Mouse (Mus musculus) large intestine, adult 2 months (tissue): ENCODE measurements around the gene Meis1. TPM values are rescaled to one million over a fixed set of nuclear protein-coding genes. Genes with fewer than 3 reads are reported as not detected.

Source experiments
- DNase-seq: peaks from one replicate; pipeline ENCODE4 v3.0.0-alpha.2; 2012; ENCODE audit warnings: low read depth, low spot score
- WGBS: fragments of 180-500 bp; shearing (Covaris S2); methylation state at CpG from one replicate; pipeline ENCODE4 v1.1.7; 2018; 5-methylcytosine and 5-hydroxymethylcytosine counted together
- polyA plus RNA-seq: library from polyadenylated mRNA; depleted of rRNA; stranded (reverse); fragments of >200 nt; gene quantifications from 2 replicates; pipeline ENCODE4 v1.2.3, GENCODE M21; 2012

The Meis1 gene
- polyA plus RNA-seq, 1 experiment = 4.9 TPM

DNA sequence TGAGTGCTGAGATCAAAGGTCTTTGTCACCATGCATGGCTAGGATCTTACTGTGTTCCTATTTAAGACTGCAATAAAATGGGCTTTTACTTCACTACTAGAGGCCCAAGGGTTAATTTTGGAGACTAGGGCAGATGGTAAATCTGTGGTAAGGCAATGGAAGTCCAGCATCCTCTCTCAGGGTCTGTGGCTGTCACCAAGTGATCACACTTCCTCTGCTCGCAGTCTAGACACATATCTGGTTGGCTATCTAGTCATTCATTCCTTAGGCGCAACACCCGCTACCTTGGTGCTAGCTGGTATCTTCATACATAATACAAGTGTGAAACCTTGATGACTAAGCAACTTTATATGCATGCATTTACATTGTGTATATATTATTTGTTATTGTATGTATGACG, 22.0 kb downstream of the Meis1 start:
- WGBS = 86% methylated on average over 4 of the region's 4 CpGs
- DNase-seq = no peak

DNA sequence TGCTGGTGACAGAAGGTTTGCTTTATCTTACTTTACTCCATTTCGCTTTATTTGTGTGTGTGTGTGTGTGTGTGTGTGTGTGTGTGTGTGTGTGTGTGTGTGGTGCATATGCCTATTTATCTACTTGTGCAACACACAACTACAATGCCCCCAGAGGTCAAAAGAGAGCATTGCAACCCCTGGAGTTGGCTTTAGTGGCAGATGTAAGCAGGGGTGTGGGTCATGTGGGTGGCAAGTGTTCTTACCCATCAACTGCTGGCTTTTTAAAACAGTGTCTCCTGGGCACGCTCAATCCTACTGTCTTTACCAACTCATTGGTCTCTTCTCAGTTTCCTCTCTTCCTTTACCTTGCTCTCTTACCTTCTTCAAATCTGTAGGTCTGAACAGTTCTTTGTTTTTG, 22.5 kb downstream of the Meis1 start:
- DNase-seq = no peak

DNA sequence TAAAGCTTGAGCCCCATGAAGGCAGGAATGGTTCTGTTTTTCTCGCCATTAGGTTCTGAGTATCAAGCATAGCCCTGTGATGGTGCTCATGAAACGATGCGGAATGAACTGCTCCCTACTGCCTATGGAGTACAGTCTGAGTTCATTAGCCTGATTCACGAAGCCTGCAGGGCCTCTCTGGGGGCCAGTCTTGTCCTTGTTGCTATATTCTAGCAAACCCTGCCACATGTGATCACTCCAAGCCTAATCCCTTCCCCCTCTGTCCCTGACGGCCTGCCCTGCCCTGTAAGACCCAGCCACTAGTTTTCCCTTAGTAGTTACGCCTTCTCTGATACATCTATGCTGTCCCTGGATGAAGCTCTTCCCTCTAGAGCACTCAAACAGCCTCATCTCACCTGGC, 26.0 kb downstream of the Meis1 start:
- DNase-seq = no peak
- 79% methylated on average over 6 of the region's 6 CpGs for WGBS

More for the DNA sequence above, 22.5 kb downstream of the Meis1 start:
- 89% methylated on average over 2 of the region's 2 CpGs for WGBS

DNA sequence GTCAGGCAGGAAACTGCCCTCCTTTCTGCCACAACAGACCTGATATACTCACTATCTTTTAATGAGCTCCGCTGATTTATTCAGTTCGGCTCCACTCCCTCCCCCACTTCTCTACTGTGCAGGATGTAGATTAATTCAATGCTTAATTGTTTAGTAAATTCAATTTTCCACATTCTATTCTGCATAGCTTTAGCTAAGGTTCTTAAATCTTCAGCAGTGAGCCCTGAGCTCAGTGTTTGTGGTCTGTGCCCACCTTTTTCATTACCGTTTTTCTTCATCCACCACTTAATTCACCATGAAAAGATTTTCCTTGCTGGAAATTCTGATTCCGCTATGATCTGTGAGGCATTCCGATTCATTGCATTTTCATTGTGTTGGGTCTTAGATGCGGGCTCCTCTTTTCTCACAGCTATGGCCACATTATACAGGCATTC, 28.5 kb downstream of the Meis1 start:
- WGBS = 90% methylated on average over 6 of the region's 6 CpGs
- DNase-seq = no peak

DNA sequence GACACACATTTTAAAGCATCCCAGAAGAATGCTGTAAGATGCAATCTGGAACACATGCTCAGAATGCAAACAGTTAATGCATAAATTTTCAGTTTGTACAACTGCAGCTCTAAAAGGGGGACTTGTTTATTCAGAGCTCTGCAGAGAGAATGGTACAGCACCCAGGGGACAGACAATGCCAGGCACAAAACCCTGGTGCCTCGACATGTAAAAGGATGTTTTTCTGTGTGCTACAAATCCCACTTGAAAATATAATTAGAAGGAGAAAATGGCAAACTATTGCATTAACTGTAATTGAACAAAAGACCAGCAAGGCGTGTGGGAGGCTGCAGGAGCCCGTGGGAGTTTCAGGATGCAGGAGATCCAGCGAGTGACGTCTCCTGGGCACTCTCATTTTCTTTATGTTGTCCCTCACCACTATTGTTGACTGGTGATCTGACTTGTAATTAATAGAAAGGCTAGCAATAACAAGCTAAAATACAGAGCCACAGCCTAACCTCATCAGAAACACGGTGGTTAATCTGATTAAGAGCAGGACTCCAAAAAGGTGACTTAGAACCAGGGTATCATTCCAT, 29.0 kb downstream of the Meis1 start:
- WGBS = 73% methylated on average over 6 of the region's 6 CpGs
- no peak for DNase-seq

DNA sequence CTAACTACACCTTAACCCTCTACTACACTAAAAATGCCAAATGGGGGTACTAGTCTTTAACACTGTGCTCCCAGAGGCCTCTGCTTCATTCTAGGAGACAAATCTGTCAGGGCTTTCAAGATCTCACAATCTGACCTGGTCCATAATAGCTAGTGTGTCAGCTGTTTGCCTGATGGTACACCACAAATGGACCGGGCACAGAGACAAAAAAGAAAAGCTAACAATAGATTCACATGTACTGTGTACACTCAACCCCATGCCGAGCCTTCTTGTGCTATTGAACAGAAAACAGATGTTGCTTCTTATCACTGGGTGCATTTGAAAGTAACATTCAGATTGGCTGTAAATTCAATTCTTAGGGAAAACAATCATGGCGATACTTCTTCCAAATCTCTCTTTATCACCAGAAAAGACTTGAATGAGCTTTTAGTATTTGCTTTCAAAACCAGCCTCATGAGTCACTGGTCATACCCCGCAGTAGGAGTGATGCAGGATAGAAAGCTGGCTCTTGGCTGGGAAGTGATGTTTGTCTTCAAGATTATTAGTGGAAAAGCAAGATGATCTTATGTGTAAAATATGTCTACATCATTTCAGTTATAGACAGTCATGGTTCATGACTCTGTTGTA, 30.0 kb downstream of the Meis1 start:
- no peak for DNase-seq
- WGBS = 66% methylated on average over 4 of the region's 4 CpGs

- WGBS = 76% methylated on average over 2 of the region's 2 CpGs
- DNase-seq = no peak
Measured at GRCm38 (mm10) chr11:18983813-18984212, 35.0 kb downstream of the Meis1 start.

DNA sequence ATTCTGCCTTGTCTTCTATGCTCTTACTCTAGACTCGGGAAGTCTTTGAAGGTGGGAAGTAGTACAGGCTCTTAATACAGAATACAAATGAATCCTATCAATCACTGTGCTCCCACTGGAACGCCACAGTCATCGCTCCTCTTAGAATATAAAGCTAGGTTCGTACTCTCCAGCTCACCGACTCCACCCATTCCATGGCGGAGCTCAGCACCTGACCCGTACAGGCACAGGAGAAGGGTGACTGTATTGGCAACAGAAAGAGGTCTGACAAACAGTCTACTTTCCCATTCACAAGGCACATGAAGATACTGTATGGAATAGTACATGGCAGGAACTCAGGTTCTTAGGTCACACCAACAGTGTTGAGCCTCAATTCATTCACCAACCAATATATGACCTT, 35.5 kb downstream of the Meis1 start:
- WGBS = 91% methylated on average over 7 of the region's 7 CpGs
- no peak for DNase-seq

DNA sequence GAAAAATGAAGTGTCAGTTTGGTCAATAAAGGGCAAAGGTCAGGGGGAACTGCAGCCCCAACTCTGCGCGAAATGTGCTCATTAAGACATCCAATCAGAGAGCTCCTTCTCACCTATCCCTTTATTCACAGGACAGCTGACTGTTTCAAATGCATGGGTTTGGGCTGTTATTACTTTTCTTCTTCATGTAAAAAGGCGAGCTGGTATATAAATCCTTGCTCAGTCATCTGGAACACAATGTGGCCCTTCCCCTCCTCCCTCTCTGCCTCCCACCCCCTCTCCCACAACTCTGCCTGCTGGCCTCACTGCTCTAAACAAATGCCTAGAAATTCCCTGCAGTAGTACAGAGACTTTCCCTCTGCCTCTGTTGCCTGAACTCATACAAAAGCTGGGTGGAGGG, 36.5 kb downstream of the Meis1 start:
- WGBS = 42% methylated on average over 3 of the region's 3 CpGs
- no peak for DNase-seq

DNA sequence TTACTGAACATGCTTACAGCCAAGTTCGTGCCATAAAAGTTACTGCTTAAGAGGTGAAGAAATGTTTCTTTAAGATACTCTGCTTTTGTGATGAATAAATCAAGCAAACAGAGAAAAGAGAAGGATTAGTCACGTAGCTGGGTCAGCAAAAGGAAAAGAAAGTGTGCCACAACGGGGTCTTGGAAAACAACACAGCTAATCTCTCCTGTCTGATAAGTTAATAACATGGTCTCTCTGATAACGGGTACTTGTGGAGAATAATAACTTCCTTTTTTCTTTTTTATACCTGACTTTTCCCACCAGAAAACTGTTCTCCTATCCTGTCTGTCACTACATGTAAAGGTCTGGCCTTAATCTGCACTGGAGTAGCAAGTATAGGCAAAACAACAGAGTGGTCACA, 37.4 kb downstream of the Meis1 start:
- WGBS = 52% methylated on average over 4 of the region's 4 CpGs
- no peak for DNase-seq

- no peak for DNase-seq
- 65% methylated on average over 5 of the region's 5 CpGs for WGBS
Measured at GRCm38 (mm10) chr11:18980615-18981014, 38.2 kb downstream of the Meis1 start.

- WGBS = 88% methylated on average over 1 of the region's 1 CpGs
- DNase-seq = no peak
Measured at GRCm38 (mm10) chr11:18975087-18975486, 43.7 kb downstream of the Meis1 start.

GRCm38 (mm10) chr11:18973808-18974207, 45.0 kb downstream of the Meis1 start:
- no peak for DNase-seq
- WGBS = 52% methylated on average over 3 of the region's 3 CpGs

GRCm38 (mm10) chr11:18972968-18973367, 45.8 kb downstream of the Meis1 start:
- no peak for DNase-seq

GRCm38 (mm10) chr11:18971551-18971950, 47.2 kb downstream of the Meis1 start:
- no peak for DNase-seq
- WGBS = 50% methylated on average over 3 of the region's 3 CpGs

GRCm38 (mm10) chr11:18969920-18970336, 48.9 kb downstream of the Meis1 start:
- no peak for DNase-seq
- 65% methylated on average over 2 of the region's 2 CpGs for WGBS

DNA sequence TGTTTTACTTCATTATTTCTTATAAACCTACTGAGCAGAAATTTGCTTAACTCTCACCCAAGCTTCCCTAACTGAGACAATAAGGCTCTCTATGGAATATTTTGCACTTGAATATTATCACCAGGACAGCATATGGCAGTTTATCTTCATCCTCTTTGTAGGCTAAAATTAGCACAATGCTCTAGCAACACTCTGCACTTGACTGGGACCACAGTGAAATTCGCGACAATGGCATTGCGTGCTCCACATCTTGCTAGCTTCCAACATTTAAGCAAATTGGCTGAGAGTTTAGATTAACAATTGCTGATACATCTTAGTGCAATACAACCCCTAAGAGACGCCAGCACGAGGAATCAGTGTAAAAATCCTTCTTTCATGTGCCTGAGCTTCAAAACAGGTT, 54.4 kb downstream of the Meis1 start:
- WGBS = 64% methylated on average over 5 of the region's 5 CpGs
- DNase-seq = no peak

DNA sequence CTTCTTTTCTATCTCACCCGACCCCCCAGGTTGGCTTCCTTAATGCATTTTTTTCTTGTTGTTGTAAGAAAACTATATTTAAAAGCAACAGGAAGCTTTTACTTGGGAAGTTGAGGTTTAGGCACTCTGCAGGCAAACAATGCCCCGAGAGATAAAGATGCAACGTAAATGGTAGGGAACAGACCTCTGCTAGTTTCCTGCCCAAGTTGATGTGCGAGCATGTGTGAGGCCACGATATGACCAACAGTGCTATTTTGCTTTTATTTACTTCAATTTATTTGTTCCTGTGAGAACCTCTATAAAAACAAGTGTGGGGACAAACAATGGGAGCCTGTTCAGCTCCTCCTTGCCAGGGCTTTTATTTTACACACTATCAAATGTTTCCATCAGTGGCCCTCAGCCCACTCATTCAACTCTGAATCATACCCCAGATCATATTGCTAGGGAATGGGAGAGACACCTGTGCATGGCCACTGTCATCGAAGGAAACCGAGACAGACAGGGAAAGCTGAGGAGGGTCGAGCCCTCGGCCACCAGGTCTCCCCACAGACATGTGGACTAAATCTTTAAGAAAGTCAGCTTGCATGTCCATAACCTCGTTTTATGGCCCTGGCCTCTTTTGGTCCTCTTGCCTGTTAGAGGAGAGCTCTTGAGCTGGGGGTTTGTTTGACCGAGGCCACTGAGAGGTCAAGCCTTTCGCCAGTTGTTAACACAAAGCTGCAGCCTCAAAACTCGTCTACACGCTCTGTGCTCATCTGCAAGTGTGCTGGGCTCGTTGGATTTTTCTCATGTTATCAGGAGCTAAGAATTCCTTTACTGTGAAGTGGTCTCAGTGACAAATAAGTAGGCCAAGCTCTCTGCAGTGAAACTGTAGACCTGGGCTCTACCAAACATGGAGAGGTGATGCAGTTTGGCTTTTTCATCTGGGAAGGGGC, 55.3 kb downstream of the Meis1 start:
- 53% methylated on average over 15 of the region's 15 CpGs for WGBS
- DNase-seq = no peak

- 67% methylated on average over 1 of the region's 1 CpGs for WGBS
- DNase-seq = no peak
Measured at GRCm38 (mm10) chr11:18959465-18959864, 59.3 kb downstream of the Meis1 start.

GRCm38 (mm10) chr11:18957805-18958770, 60.7 kb downstream of the Meis1 start:
- DNase-seq = no peak
- WGBS = 28% methylated on average over 12 of the region's 12 CpGs
